Comparison of ENCODE assay signal across 17 mouse cellular contexts in the genomic region with DNA sequence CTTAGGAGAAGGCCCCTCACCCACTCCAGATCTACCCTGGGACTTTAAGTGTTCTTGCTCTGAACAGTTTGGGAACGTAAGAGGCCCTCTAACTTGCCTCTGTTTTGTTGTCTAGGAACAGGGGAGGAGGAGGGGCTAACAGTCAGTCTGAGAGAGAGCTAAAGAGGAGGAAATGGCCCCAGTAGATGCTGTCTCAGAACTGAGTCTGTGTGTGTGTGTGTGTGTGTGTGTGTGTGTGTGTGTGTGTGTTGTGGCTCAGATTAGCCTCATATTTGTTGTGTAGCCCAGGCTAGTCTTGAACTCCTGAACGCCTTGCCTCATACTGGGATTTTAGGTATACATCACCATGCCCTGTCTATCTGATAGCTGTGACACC. TPM values are rescaled to one million over a fixed set of nuclear protein-coding genes. Genes with fewer than 3 reads are reported as not detected.
DNase-seq lines count a peak whose midpoint lies in the region; ATAC-seq and TF ChIP-seq lines count a peak whose summit lies in the region.
"Had no signal": no experiment of that assay in that cellular context is flagged by ENCODE, and none has a peak within 500 bp of the region (broad histone marks: within the 10 kb centered on the region; RNA-seq: fewer than 3 reads in every experiment).

No protein-coding gene starts in this region.

- peaks cover 61% of the 10 kb centered on the region for H3K4me1 ChIP-seq in spleen, adult 2 months (ENCODE audit: control insufficient read depth, insufficient read depth, insufficient read length)
- peaks cover 25 to 64% of the 10 kb centered on the region in 2 experiments for H3K4me1 ChIP-seq in CH12.LX (ENCODE audit: control insufficient read depth in 1 of 2, insufficient read depth in 2 of 2)
- H3K4me1 ChIP-seq: midbrain, embryonic 12.5 days had no signal

- H3K4me3 ChIP-seq in spleen, adult 2 months (ENCODE audit: extremely low read depth, insufficient read depth, insufficient read length), result no peak overlapping the region
- H3K4me3 ChIP-seq in CH12.LX (replicated peaks in 1 of 3; ENCODE audit: low read depth in 2 of 3, low read length in 2 of 3, poor library complexity in 1 of 3), result no peak overlapping the region
- H3K4me3 ChIP-seq: limb, embryonic 10.5 days; lung, embryonic 15.5 days; midbrain, embryonic 12.5 days had no signal

- dilution Hi-C loops in CH12.LX (cut with MboI; ENCODE audit: extremely low pct_ligation_motif_present, extremely low pct_unique_long_range_greater_than_20kb, low sequenced_read_pairs), result no loop called here

- no peak for DNase-seq in spleen, adult 2 months (ENCODE audit: low read depth in 1 of 2, low spot score in 2 of 2)
- DNase-seq in spleen, postnatal 4 days (ENCODE audit: low spot score in 2 of 2), result no peak
- peak; percentile 50 for DNase-seq in CH12.LX (ENCODE audit: extremely low read depth)
- no peak for DNase-seq in right cerebral cortex, postnatal 25 days
- no peak for DNase-seq in ovary, postnatal 14 days (ENCODE audit: low spot score)
- no peak for DNase-seq in retina, embryonic 14.5 days (ENCODE audit: low spot score)
- DNase-seq: adrenal gland, postnatal 36 days; cerebellum, postnatal 36 days; heart, postnatal 10 days; kidney, postnatal 14 days had no signal

- H3K79me2 ChIP-seq in CH12.LX (replicated peaks; ENCODE audit: control insufficient read depth, extremely low read depth, insufficient read depth, poor library complexity, severe bottlenecking), result no peaks in the 10 kb centered on the region

- no peak for TF ChIP-seq RAD21 in CH12.LX (IDR thresholded peaks at IDR 0.05; ENCODE audit: low read depth, low read length)

- TF ChIP-seq POLR2A in spleen, adult 2 months (IDR thresholded peaks at IDR 0.05; ENCODE audit: low read depth, low read length), result no peak
- no peak for TF ChIP-seq POLR2A in CH12.LX (IDR thresholded peaks at IDR 0.05; ENCODE audit: low read depth, low read length)

- in situ Hi-C loops in CH12.LX (cut with MboI; ENCODE audit: low pct_ligation_motif_present, low pct_unique_long_range_greater_than_20kb, low sequenced_read_pairs), result no loop called here

- H3K27ac ChIP-seq in spleen, adult 2 months (ENCODE audit: insufficient read depth, low read length), result peak overlapping the region; percentile 85
- H3K27ac ChIP-seq in CH12.LX (ENCODE audit: insufficient read depth, low read depth), result no peak overlapping the region
- H3K27ac ChIP-seq: hindbrain, postnatal 0 days; limb, embryonic 10.5 days; lung, embryonic 15.5 days; midbrain, embryonic 12.5 days had no signal

- H3K36me3 ChIP-seq in spleen, adult 2 months (ENCODE audit: control insufficient read depth, insufficient read depth, low read length), result no peaks in the 10 kb centered on the region
- H3K36me3 ChIP-seq in CH12.LX (replicated peaks in 1 of 2; ENCODE audit: control insufficient read depth in 1 of 2, insufficient read depth in 1 of 2, low read length in 1 of 2), result peaks cover 0 to 22% of the 10 kb centered on the region in 2 experiments
- H3K36me3 ChIP-seq: lung, embryonic 15.5 days had no signal

- no peak overlapping the region for H3K9ac ChIP-seq in CH12.LX (ENCODE audit: insufficient read depth, low read depth)
- H3K9ac ChIP-seq: lung, embryonic 15.5 days; midbrain, embryonic 12.5 days had no signal

- 36% methylated on average over 2 of the region's 2 CpGs for WGBS in spleen, adult 2 months

- no peak for TF ChIP-seq CTCF in spleen, adult 2 months (IDR thresholded peaks at IDR 0.05; ENCODE audit: extremely low read depth, insufficient read depth, insufficient read length, insufficient replicate concordance)
- TF ChIP-seq CTCF in CH12.LX (conservative IDR thresholded peaks at IDR 0.05 in 1 of 2, IDR thresholded peaks at IDR 0.05 in 1 of 2; ENCODE audit: low read depth in 2 of 2, low read length in 2 of 2), result no peak

- H3K9me3 ChIP-seq in CH12.LX (replicated peaks; ENCODE audit: low read length), result no peaks in the 10 kb centered on the region
- H3K9me3 ChIP-seq: limb, embryonic 10.5 days; lung, embryonic 15.5 days; midbrain, embryonic 12.5 days had no signal

- H3K27me3 ChIP-seq in spleen, adult 2 months (ENCODE audit: control insufficient read depth, insufficient read depth, low read length), result no peaks in the 10 kb centered on the region
- H3K27me3 ChIP-seq in CH12.LX (replicated peaks), result no peaks in the 10 kb centered on the region
- H3K27me3 ChIP-seq: lung, embryonic 15.5 days; midbrain, embryonic 12.5 days had no signal

- TF ChIP-seq EP300 in CH12.LX (IDR thresholded peaks at IDR 0.05; ENCODE audit: low read length), result no peak

- peak overlapping the region; percentile 44 for H3K4me2 ChIP-seq in CH12.LX (ENCODE audit: insufficient read depth, low read depth, poor library complexity, severe bottlenecking)
- H3K4me2 ChIP-seq: lung, embryonic 15.5 days; midbrain, embryonic 12.5 days had no signal

- ATAC-seq in inflammation-experienced regulatory T-cells, adult 6 months, result peak; percentile 51
- peak; percentile 7; the same call in 1 of the 2 replicates for ATAC-seq in megakaryocyte progenitor cell, adult 5-6 weeks (replicated peaks; ENCODE audit: poor library complexity)
- ATAC-seq: hindbrain, postnatal 0 days had no signal

TF ChIP-seq in CH12.LX, 34 proteins besides CTCF, POLR2A, EP300 and RAD21:
- TF ChIP-seq CHD2 (IDR thresholded peaks at IDR 0.05; ENCODE audit: low read length) (0 out of 2 replicates have a peak, but pooled peaks have one; percentile 16), MEF2A (IDR thresholded peaks at IDR 0.05; ENCODE audit: borderline replicate concordance, low read depth, low read length) (no peak)

RNA-seq across cellular contexts. Expression of gene Tpst2, which starts 10.1 kb away (rescaled TPM):
- polyA plus RNA-seq in spleen, adult 2 months (2012; rRNA removed), result 102 and 108 TPM in 2 replicates
- total RNA-seq in CH12.LX (2012; rRNA removed) (20.6 and 20.7 TPM in 2 replicates), CH12.LX (2014; rRNA removed) (12.6 and 13.3 TPM in 2 replicates)
- polyA plus RNA-seq in CH12.LX (2012; ENCODE audit: insufficient read length, low read depth), result 10.8 and 15.6 TPM in 2 replicates
- polyA plus RNA-seq in inflammation-experienced regulatory T-cells, adult 6 months (2017; shearing (Covaris generic)), result 100 to 1,000 TPM in 1 of 3 experiments, 10 to 100 TPM in 2; 59.1 to 111 (median 64.1) TPM
- 22.6 and 29.6 TPM in 2 replicates for total RNA-seq in megakaryocyte progenitor cell, adult 5-6 weeks (2015)
- 31.4 and 45.3 TPM in 2 replicates for total RNA-seq in megakaryocyte progenitor cell, adult 5-6 weeks (2017)

RNA-seq across cellular contexts. Expression of gene Crybb1, which starts 31.0 kb away (rescaled TPM):
- polyA plus RNA-seq in spleen, adult 2 months (2012; rRNA removed), result 0.25 and 0.46 TPM in 2 replicates
- total RNA-seq in CH12.LX (2012; rRNA removed) (not detected in 2 replicates), CH12.LX (2014; rRNA removed) (not detected in 2 replicates)
- polyA plus RNA-seq in CH12.LX (2012; ENCODE audit: insufficient read length, low read depth), result not detected in 2 replicates
- under 1 TPM in 1 of 3 experiments, not detected in 2; 0.97 TPM for polyA plus RNA-seq in inflammation-experienced regulatory T-cells, adult 6 months (2017; shearing (Covaris generic))
- not detected in 2 replicates for total RNA-seq in megakaryocyte progenitor cell, adult 5-6 weeks (2015)
- not detected in 2 replicates for total RNA-seq in megakaryocyte progenitor cell, adult 5-6 weeks (2017)
- total RNA-seq: granulocyte monocyte progenitor cell, adult 5-6 weeks had no signal
- polyA plus RNA-seq: limb, embryonic 10.5 days had no signal

RNA-seq across cellular contexts. Expression of gene Cryba4, which starts 34.3 kb away (rescaled TPM):
- polyA plus RNA-seq in spleen, adult 2 months (2012; rRNA removed), result 1.5 and 2.6 TPM in 2 replicates
- total RNA-seq in CH12.LX (2012; rRNA removed) (0.25 TPM in 1 of 2 replicates, not detected in the other), CH12.LX (2014; rRNA removed) (not detected in 2 replicates)
- not detected in 2 replicates for polyA plus RNA-seq in CH12.LX (2012; ENCODE audit: insufficient read length, low read depth)
- 1 to 10 TPM in 1 of 3 experiments, under 1 TPM in 1, not detected in 1; 0.56 to 1.3 TPM for polyA plus RNA-seq in inflammation-experienced regulatory T-cells, adult 6 months (2017; shearing (Covaris generic))
- not detected in 2 replicates for total RNA-seq in megakaryocyte progenitor cell, adult 5-6 weeks (2015)
- total RNA-seq in megakaryocyte progenitor cell, adult 5-6 weeks (2017), result not detected in 2 replicates
- total RNA-seq: granulocyte monocyte progenitor cell, adult 5-6 weeks had no signal

RNA-seq across cellular contexts. Expression of gene Tfip11, which starts 39.6 kb away (rescaled TPM):
- 29.8 and 36.5 TPM in 2 replicates for polyA plus RNA-seq in spleen, adult 2 months (2012; rRNA removed)
- total RNA-seq in CH12.LX (2012; rRNA removed), result 23.8 and 29.0 TPM in 2 replicates
- total RNA-seq in CH12.LX (2014; rRNA removed), result 6.6 and 8.8 TPM in 2 replicates
- 28.6 and 31.7 TPM in 2 replicates for polyA plus RNA-seq in CH12.LX (2012; ENCODE audit: insufficient read length, low read depth)
- 10 to 100 TPM; 14.7 to 26.1 (median 15.3) TPM for polyA plus RNA-seq in inflammation-experienced regulatory T-cells, adult 6 months (2017; shearing (Covaris generic))
- total RNA-seq in megakaryocyte progenitor cell, adult 5-6 weeks (2015), result 12.9 and 16.2 TPM in 2 replicates
- total RNA-seq in megakaryocyte progenitor cell, adult 5-6 weeks (2017), result 12.9 and 20.1 TPM in 2 replicates

RNA-seq across cellular contexts. Expression of gene Srrd, which starts 56.2 kb away (rescaled TPM):
- 30.8 and 33.6 TPM in 2 replicates for polyA plus RNA-seq in spleen, adult 2 months (2012; rRNA removed)
- total RNA-seq in CH12.LX (2012; rRNA removed), result 22.3 and 23.7 TPM in 2 replicates
- total RNA-seq in CH12.LX (2014; rRNA removed), result 31.7 and 32.7 TPM in 2 replicates
- polyA plus RNA-seq in CH12.LX (2012; ENCODE audit: insufficient read length, low read depth), result 23.4 and 27.1 TPM in 2 replicates
- polyA plus RNA-seq in inflammation-experienced regulatory T-cells, adult 6 months (2017; shearing (Covaris generic)), result 1 to 10 TPM; 2.9 to 4.8 (median 4.4) TPM
- 33.7 and 40.2 TPM in 2 replicates for total RNA-seq in megakaryocyte progenitor cell, adult 5-6 weeks (2015)
- total RNA-seq in megakaryocyte progenitor cell, adult 5-6 weeks (2017), result 15.1 and 18.5 TPM in 2 replicates
